Mouse (Mus musculus) heart, embryonic 14.5 days (tissue): Measurements from ENCODE around the gene Olfr1396. TPM values are rescaled to one million over a fixed set of nuclear protein-coding genes. Genes with fewer than 3 reads are reported as not detected.
A peak's percentile ranks its signal among the peaks of the same experiment; 100 is the strongest.
"Not testable (repeated sequence)": the region's sequence is repeated elsewhere in the genome, so short reads cannot be mapped to it uniquely, and the experiment has no call there.

Experiments used
- ATAC-seq: fragments of 200-750 bp; cut with Nextera tagmentation; 2 replicates; pipeline ENCODE4 v1.8.0; 2017; ENCODE audit warnings: low read depth, moderate TSS enrichment; ENCODE audit not compliant: insufficient number of reproducible peaks, insufficient read depth, low FRiP score
- H3K27ac ChIP-seq, 2 experiments: fragments of 200-500 bp in 1 of 2; fragments of 300-500 bp in 1 of 2; sonication (generic) in 1 of 2; replicated peaks in 1 of 2; 2 replicates each; pipeline ENCODE4 v1.5.1; 2012 to 2014; ENCODE audit warnings: low read depth in 2 of 2, low read length in 2 of 2, control low read depth in 1 of 2, mild to moderate bottlenecking in 1 of 2, mixed read lengths in 1 of 2; ENCODE audit not compliant: control insufficient read depth in 1 of 2, insufficient read depth in 1 of 2
- H3K27me3 ChIP-seq: fragments of 300-500 bp; sonication (generic); 2 replicates; pipeline ENCODE4 v1.6.1; 2014; ENCODE audit warnings: mild to moderate bottlenecking, low read length, control low read depth; ENCODE audit not compliant: control insufficient read depth, insufficient read depth
- H3K36me3 ChIP-seq: fragments of 300-500 bp; sonication (generic); 2 replicates; pipeline ENCODE4 v1.6.1; 2014; ENCODE audit warnings: mild to moderate bottlenecking, control low read depth, low read length, mixed read lengths; ENCODE audit not compliant: control insufficient read depth, insufficient read depth
- H3K4me1 ChIP-seq, 2 experiments: fragments of 200-500 bp in 1 of 2; fragments of 300-500 bp in 1 of 2; sonication (generic) in 1 of 2; 2 replicates each; pipeline ENCODE4 v1.6.1; 2012 to 2014; ENCODE audit warnings: low read length in 2 of 2, control low read depth in 1 of 2, mixed read lengths in 1 of 2; ENCODE audit not compliant: control insufficient read depth in 2 of 2, insufficient read depth in 2 of 2
- H3K4me2 ChIP-seq: fragments of 300-500 bp; sonication (generic); 2 replicates; pipeline ENCODE4 v1.6.1; 2014; ENCODE audit warnings: mild to moderate bottlenecking, low read length
- H3K4me3 ChIP-seq, 2 experiments: fragments of 200-500 bp in 1 of 2; fragments of 300-500 bp in 1 of 2; sonication (generic) in 1 of 2; 2 replicates each; pipeline ENCODE4 v1.5.1; 2012 to 2014; ENCODE audit warnings: low read length in 2 of 2, mild to moderate bottlenecking in 2 of 2, control low read depth in 1 of 2, low read depth in 1 of 2, moderate library complexity in 1 of 2; ENCODE audit not compliant: control insufficient read depth in 1 of 2, insufficient read depth in 1 of 2
- H3K9ac ChIP-seq: fragments of 300-500 bp; sonication (generic); 2 replicates; pipeline ENCODE4 v1.6.1; 2014; ENCODE audit warnings: mild to moderate bottlenecking, low read length
- H3K9me3 ChIP-seq: fragments of 300-500 bp; sonication (generic); 2 replicates; pipeline ENCODE4 v1.6.1; 2016; ENCODE audit warnings: low read length, control low read depth; ENCODE audit not compliant: control insufficient read depth
- WGBS: fragments of 180-500 bp; shearing (Covaris S2); extraction: QIAGEN DNeasy Blood & Tissue Kit; methylation state at CpG from one replicate; pipeline ENCODE4 v1.1.7; 2014; 5-methylcytosine and 5-hydroxymethylcytosine counted together
- polyA plus RNA-seq: library from polyadenylated mRNA; unstranded; fragments of >200 nt; fragmentation: Nextera tagmentation; extraction: Ambion mirVana; gene quantifications from 2 replicates; pipeline ENCODE4 v1.2.1, GENCODE M21; 2014

Gene Olfr1396
- polyA plus RNA-seq, 1 experiment from 2014 or later: not detected

DNA sequence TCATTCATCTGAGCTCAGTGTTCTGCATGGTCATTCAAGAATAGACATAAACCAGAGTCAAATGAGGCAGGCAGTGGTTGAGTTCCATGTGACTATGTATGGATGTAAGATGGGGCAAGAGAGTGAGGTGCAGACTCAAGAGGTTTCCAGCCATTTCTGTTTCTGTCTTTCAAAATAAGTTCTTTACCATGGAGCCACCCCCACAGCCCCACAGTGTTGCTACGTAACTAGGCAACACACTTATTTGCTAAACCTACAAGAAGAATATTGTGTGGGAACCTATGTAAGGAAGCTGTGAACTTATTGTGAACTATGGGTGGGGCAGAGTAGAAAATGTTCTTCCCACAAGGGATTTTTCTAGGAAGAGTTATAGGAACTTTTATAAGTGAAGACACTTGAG lies 31.5 kb downstream of the Olfr1396 start:
- H3K27me3 ChIP-seq: no peaks in the 10 kb centered on the region
- H3K4me3 ChIP-seq: no peak overlapping the region
- WGBS: 81% methylated on average over 1 of the region's 1 CpGs
- H3K36me3 ChIP-seq: no peaks in the 10 kb centered on the region
- ATAC-seq: no peak
- H3K4me2 ChIP-seq: no peak overlapping the region
- no peak overlapping the region for H3K9ac ChIP-seq
- no peak overlapping the region for H3K27ac ChIP-seq
- H3K4me1 ChIP-seq: peaks cover 0 to 2% of the 10 kb centered on the region in 2 experiments; a peak in 2 of 4 replicates
- no peaks in the 10 kb centered on the region for H3K9me3 ChIP-seq

DNA sequence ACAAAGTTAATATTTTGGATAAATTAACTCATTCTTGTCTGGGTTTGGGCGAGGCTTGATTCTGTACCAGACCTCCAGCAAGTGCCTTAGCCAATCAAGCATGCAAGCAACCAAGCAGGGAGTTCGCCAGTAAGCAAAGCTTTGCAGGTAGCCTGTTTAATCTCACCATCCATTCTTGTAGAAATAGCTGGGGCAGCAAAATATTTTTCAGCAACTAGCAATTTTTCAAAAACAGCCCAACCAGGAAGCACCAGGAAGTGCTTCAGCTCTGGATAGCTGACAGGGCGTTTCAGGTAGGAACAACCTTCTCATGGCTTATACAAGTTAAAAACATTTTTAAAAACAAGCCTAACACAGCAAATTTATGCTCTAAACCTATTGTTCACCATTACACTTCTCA lies 32.8 kb downstream of the Olfr1396 start:
- no peak for ATAC-seq
- no peak overlapping the region for H3K4me3 ChIP-seq
- H3K27me3 ChIP-seq: no peaks in the 10 kb centered on the region
- H3K9me3 ChIP-seq: no peaks in the 10 kb centered on the region
- H3K36me3 ChIP-seq: no peaks in the 10 kb centered on the region
- 73% methylated on average over 3 of the region's 3 CpGs for WGBS
- H3K4me2 ChIP-seq: no peak overlapping the region
- H3K27ac ChIP-seq: no peak overlapping the region
- H3K4me1 ChIP-seq: no peaks in the 10 kb centered on the region
- H3K9ac ChIP-seq: no peak overlapping the region

DNA sequence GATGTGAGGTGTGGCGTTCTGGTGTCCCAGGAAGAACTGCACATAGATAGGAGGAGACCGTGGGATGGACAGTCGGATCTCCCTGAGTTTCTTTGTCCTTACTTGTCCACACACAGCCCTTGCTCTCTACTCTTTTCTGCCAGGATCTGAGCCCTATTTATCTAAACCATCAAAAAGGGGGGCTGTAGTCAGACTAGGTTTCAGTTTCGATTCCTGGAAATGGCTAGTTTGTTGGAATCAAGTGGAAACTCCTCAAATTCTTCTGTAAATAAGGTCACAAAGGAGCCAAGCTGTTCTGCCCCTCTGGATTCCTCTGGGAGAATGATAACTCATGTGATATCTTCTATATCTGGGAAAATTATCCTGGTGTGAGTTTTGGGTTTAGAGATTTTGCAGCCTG lies 33.3 kb downstream of the Olfr1396 start:
- H3K9me3 ChIP-seq: no peaks in the 10 kb centered on the region
- H3K36me3 ChIP-seq: no peaks in the 10 kb centered on the region
- no peak overlapping the region for H3K9ac ChIP-seq
- H3K27ac ChIP-seq: no peak overlapping the region
- no peaks in the 10 kb centered on the region for H3K27me3 ChIP-seq
- 64% methylated on average over 4 of the region's 4 CpGs for WGBS
- ATAC-seq: no peak
- H3K4me1 ChIP-seq: 0 out of 4 replicates have a peak, but pooled peaks cover 0 to 3% of the 10 kb centered on the region in 2 experiments
- no peak overlapping the region for H3K4me2 ChIP-seq
- no peak overlapping the region for H3K4me3 ChIP-seq

DNA sequence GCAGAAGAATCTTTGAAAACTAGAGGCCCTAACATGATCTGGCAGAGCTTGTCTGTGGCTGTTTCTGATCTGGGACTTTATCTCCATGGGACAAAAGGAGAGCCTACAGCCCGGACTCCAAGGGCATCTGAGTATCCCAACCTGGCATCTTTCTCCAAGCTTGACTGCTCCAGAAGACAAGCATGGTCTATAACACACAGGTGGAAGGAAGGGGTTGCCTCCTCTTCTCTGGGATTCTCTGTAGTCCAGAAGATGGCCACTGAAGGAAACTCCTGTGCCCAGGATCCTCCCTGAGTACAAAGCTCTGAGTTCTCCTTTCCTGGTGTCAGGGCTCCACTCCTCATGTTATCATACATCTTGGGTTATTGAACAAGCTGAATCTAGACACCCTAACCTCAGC lies 34.0 kb downstream of the Olfr1396 start:
- no peak overlapping the region for H3K27ac ChIP-seq
- no peaks in the 10 kb centered on the region for H3K27me3 ChIP-seq
- H3K9me3 ChIP-seq: no peaks in the 10 kb centered on the region
- 67% methylated on average over 1 of the region's 1 CpGs for WGBS
- H3K4me1 ChIP-seq: 0 out of 4 replicates have a peak, but pooled peaks cover 0 to 3% of the 10 kb centered on the region in 2 experiments
- H3K9ac ChIP-seq: no peak overlapping the region
- H3K36me3 ChIP-seq: no peaks in the 10 kb centered on the region
- no peak for ATAC-seq
- no peak overlapping the region for H3K4me2 ChIP-seq
- no peak overlapping the region for H3K4me3 ChIP-seq

DNA sequence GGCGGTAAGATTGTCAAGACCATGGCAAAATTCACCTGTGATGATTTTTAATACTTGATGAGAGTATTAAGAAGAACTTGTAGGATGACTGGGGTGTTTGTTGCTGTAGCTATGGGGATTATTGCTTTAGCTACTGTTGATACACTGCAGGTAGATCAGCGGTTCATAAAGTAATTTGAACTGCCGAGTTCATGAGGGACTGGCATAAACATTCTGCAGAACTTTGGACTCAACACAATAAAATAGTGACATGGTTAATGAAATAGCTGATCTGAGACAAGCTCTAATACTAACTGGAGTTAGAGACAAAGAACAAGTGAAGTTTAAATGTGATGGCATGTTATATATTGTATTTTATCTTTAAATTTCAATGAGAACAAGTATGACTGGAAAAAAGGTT lies 36.0 kb downstream of the Olfr1396 start:
- H3K4me1 ChIP-seq: 0 out of 4 replicates have a peak, but pooled peaks cover 0 to 3% of the 10 kb centered on the region in 2 experiments
- H3K4me2 ChIP-seq: no peak overlapping the region
- no peak overlapping the region for H3K27ac ChIP-seq
- WGBS: 90% methylated on average over 3 of the region's 3 CpGs
- no peak overlapping the region for H3K9ac ChIP-seq
- no peaks in the 10 kb centered on the region for H3K27me3 ChIP-seq
- H3K36me3 ChIP-seq: no peaks in the 10 kb centered on the region
- no peak for ATAC-seq
- no peak overlapping the region for H3K4me3 ChIP-seq
- H3K9me3 ChIP-seq: no peaks in the 10 kb centered on the region

DNA sequence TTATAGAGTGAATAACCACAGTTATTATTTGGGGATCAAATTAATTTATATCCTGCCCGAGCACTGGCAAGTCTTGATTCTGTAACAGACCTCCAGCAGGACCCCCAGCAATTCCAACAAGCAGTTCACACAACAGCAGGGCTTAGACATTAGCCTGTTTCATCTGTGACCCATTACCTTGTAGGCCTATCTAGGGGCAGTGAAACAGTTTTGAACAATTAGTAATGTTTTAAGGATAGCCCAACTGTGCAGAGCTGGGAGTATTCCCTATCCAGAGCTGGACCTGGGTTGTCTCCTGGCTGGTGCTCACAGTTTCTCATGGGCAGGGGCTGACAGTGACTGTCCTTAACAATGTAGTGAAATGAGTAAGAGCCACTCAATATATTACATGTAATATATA lies 37.7 kb downstream of the Olfr1396 start:
- Histone ChIP-seq H3K36me3 (no peaks in the 10 kb centered on the region), H3K4me1 (0 out of 4 replicates have a peak, but pooled peaks cover 0 to 3% of the 10 kb centered on the region in 2 experiments), H3K27me3 (no peaks in the 10 kb centered on the region), H3K27ac (0 out of 4 replicates have a peak overlapping the region, but pooled peaks of 1 of the 2 experiments have one; percentile 47), H3K4me2 (no peak overlapping the region), H3K9me3 (no peaks in the 10 kb centered on the region), H3K4me3 (no peak overlapping the region), H3K9ac (no peak overlapping the region)
- WGBS: 67% methylated on average over 1 of the region's 1 CpGs
- no peak for ATAC-seq

DNA sequence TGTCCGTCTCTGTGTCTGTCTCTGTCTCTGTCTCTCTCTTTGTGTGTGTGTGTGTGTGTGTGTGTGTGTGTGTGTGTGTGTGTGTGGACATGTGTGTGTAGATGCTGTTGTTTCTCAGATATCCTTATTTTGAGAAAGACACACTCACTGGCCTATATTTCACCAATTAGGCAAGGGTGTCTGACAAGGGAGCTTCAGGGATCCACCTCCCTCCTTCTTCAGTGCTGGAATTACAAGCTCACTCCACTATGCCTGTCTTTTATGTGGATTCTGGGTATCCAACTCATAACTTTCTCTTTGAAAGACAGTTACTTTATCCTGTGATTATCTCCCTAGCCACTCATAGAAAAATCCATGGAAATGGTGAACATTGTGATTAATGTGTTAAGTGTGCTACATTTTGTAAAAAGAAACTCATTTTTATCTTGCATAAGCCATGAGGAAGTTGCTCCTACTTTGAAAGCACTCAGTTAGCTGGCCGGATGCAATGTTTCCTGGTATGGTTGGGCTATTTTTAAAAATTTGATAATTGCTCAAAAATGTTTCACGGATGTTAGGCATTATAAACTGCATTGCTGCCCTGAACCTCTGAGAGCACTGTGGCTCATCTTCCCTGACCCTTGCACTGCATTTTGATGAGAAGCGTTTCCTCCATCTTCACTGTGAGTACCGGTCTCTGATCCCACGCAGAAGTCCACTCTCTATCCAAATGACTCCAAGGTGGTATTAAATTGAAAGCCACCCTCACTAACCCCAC lies 38.5 kb downstream of the Olfr1396 start, which contains the start of gene Ifi47:
TSS of gene Ifi47 (plus strand) at position 587 of the 757 bp plus-strand sequence.
- not testable (repeated sequence) for ATAC-seq, H3K9me3 ChIP-seq, H3K4me1 ChIP-seq, H3K9ac ChIP-seq, H3K4me3 ChIP-seq, H3K4me2 ChIP-seq, H3K27me3 ChIP-seq, H3K36me3 ChIP-seq
- H3K27ac ChIP-seq: peak within 1 kb of the TSS; percentile 47 to 70; a peak in 3 of 4 replicates
- WGBS: 56% methylated on average over 6 of the region's 6 CpGs
